Mouse (Mus musculus) cortical plate, adult 2 months (tissue): ENCODE results near the gene Slc2a1. TPM values are rescaled to one million over a fixed set of nuclear protein-coding genes. Genes with fewer than 3 reads are reported as not detected.
A peak's percentile ranks its signal among the peaks of the same experiment; 100 is the strongest.

Experiments
- H3K27ac ChIP-seq: fragments of 200-500 bp; 2 replicates; pipeline ENCODE4 v1.5.1; 2012; ENCODE audit warnings: low read length, control low read depth, inconsistent platforms; ENCODE audit not compliant: insufficient read depth
- H3K4me1 ChIP-seq: fragments of 200-500 bp; 2 replicates; pipeline ENCODE4 v1.6.1; 2011; ENCODE audit warnings: low read length; ENCODE audit not compliant: control insufficient read depth, insufficient read depth
- H3K4me3 ChIP-seq: fragments of 200-500 bp; 2 replicates; pipeline ENCODE4 v1.5.1; 2011; ENCODE audit warnings: mild to moderate bottlenecking, low read length, control low read depth; ENCODE audit not compliant: insufficient read depth
- CTCF ChIP-seq: fragments of 200-500 bp; IDR thresholded peaks from 2 replicates; pipeline ENCODE4 v1.5.1; 2011; ENCODE audit warnings: mild to moderate bottlenecking, control low read depth, low read length; ENCODE audit not compliant: insufficient read depth; ENCODE audit errors: extremely low read depth
- POLR2A ChIP-seq: fragments of 200-500 bp; IDR thresholded peaks from 2 replicates; pipeline ENCODE4 v1.6.1; 2011; ENCODE audit warnings: mild to moderate bottlenecking, low read length, control low read depth; ENCODE audit not compliant: insufficient read depth; ENCODE audit errors: extremely low read depth
- polyA plus RNA-seq: library from polyadenylated mRNA; depleted of rRNA; stranded (reverse); fragments of >200 nt; gene quantifications from 2 replicates; pipeline ENCODE4 v1.2.3, GENCODE M21; 2012

Gene Slc2a1
- polyA plus RNA-seq, 1 experiment = 112 TPM

- TF ChIP-seq CTCF (no peak), POLR2A (no peak)
- Histone ChIP-seq H3K4me1 (no peaks in the 10 kb centered on the region), H3K27ac (no peak overlapping the region), H3K4me3 (no peak overlapping the region)
Measured at GRCm38 (mm10) chr4:119073626-119074025, 34.9 kb upstream of the Slc2a1 start.

- H3K4me3 ChIP-seq = no peak overlapping the region
Measured at GRCm38 (mm10) chr4:119074596-119074995, 33.9 kb upstream of the Slc2a1 start.

GRCm38 (mm10) chr4:119075273-119075672, 33.2 kb upstream of the Slc2a1 start:
- H3K4me3 ChIP-seq = no peak overlapping the region
- H3K4me1 ChIP-seq = no peaks in the 10 kb centered on the region
- no peak overlapping the region for H3K27ac ChIP-seq
- TF ChIP-seq POLR2A (no peak), CTCF (no peak)

More at GRCm38 (mm10) chr4:119074596-119074995, 33.9 kb upstream of the Slc2a1 start:
- no peaks in the 10 kb centered on the region for H3K4me1 ChIP-seq
- H3K27ac ChIP-seq = no peak overlapping the region
- no peak for TF ChIP-seq POLR2A
- no peak for TF ChIP-seq CTCF

GRCm38 (mm10) chr4:119076336-119076735, 32.2 kb upstream of the Slc2a1 start:
- H3K4me3 ChIP-seq = no peak overlapping the region
- TF ChIP-seq CTCF = no peak
- no peak for TF ChIP-seq POLR2A
- no peaks in the 10 kb centered on the region for H3K4me1 ChIP-seq
- no peak overlapping the region for H3K27ac ChIP-seq

- Histone ChIP-seq H3K27ac (peak overlapping the region; percentile 44; the same call in 1 of the 2 replicates), H3K4me3 (no peak overlapping the region), H3K4me1 (no peaks in the 10 kb centered on the region)
- TF ChIP-seq CTCF (no peak), POLR2A (no peak)
Measured at GRCm38 (mm10) chr4:119077084-119077682, 31.3 kb upstream of the Slc2a1 start.

DNA sequence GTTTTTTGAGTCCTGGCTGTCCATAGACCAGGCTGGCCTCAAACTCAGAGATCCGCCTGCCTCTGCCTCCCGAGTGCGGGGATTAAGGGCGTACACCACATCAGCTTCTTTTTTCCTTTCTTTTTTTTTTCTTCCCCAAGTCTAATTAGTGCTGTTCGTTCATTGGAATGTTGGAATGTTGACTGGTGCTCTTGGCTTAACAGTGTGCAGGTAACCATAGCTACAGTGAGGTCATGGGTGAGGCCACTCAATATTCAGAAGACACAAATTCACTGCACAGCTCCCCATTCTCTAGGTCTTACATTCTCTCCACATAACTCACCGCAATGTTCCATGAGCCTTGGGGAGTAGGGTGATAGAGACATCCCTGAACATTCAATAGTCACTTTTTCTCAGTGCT, 28.6 kb upstream of the Slc2a1 start:
- Histone ChIP-seq H3K4me3 (no peak overlapping the region), H3K27ac (no peak overlapping the region), H3K4me1 (no peaks in the 10 kb centered on the region)
- TF ChIP-seq POLR2A (no peak), CTCF (no peak)

DNA sequence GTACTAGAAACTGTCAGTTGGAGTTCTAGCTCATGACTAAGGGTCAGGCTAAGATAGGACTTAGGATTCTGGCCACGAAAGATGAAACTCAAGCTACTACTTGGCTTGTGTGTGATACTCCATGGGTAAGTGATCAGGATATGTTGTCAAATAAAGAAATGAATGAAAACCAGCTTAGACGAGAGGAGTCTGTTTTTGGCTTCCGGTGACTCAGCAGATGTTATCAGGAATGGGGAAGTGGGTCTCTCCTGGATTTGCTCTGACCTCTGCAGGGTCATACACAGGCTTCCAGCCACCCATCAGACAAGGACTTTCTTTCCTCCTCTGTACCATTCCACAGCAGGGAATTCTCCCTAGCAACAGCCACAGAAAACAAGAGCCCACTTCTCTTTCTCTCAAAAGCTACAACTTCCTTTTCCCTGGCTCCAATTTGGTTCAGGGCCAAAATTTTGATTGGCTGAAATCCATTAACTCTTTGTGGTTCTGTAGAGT, 25.7 kb upstream of the Slc2a1 start:
- TF ChIP-seq CTCF = no peak
- TF ChIP-seq POLR2A = no peak
- no peak overlapping the region for H3K4me3 ChIP-seq
- no peak overlapping the region for H3K27ac ChIP-seq
- no peaks in the 10 kb centered on the region for H3K4me1 ChIP-seq

GRCm38 (mm10) chr4:119088424-119088823, 20.1 kb upstream of the Slc2a1 start:
- Histone ChIP-seq H3K27ac (no peak overlapping the region), H3K4me3 (no peak overlapping the region), H3K4me1 (no peaks in the 10 kb centered on the region)
- no peak for TF ChIP-seq POLR2A
- no peak for TF ChIP-seq CTCF

- Histone ChIP-seq H3K4me1 (peaks cover 6% of the 10 kb centered on the region), H3K27ac (no peak overlapping the region), H3K4me3 (no peak overlapping the region)
- TF ChIP-seq POLR2A (no peak), CTCF (no peak)
Measured at GRCm38 (mm10) chr4:119093890-119094289, 14.6 kb upstream of the Slc2a1 start.

- peak overlapping the region; percentile 62 for H3K27ac ChIP-seq
- TF ChIP-seq CTCF = no peak
- TF ChIP-seq POLR2A = no peak
Measured at GRCm38 (mm10) chr4:119094987-119095386, 13.5 kb upstream of the Slc2a1 start.

More at GRCm38 (mm10) chr4:119094987-119095386, 13.5 kb upstream of the Slc2a1 start:
- Histone ChIP-seq H3K4me3 (no peak overlapping the region), H3K4me1 (peaks cover 6% of the 10 kb centered on the region)
